Mouse (Mus musculus) layer of hippocampus, adult 8-10 months (tissue): ENCODE data around the gene Akt3. TPM values are rescaled to one million over a fixed set of nuclear protein-coding genes. Genes with fewer than 3 reads are reported as not detected.

Source experiments
- DNase-seq, 2 experiments: peaks; one replicate each; pipeline ENCODE4 v3.0.0; 2022; ENCODE audit warnings: low spot score in 2 of 2
- total RNA-seq, 4 experiments: library from RNA; stranded (reverse); gene quantifications; 2 replicates each; pipeline ENCODE4 v1.2.4; 2022

Akt3 gene
- 100 to 1,000 TPM; 208 to 256 (median 240) TPM for total RNA-seq

- DNase-seq: no peak
Observed at GRCm38 (mm10) chr1:177258034-177258342, at the start of gene Akt3. TSS of gene Akt3 (minus strand) at chr1:177258203.

GRCm38 (mm10) chr1:177307549-177307948, 49.5 kb upstream of the Akt3 start:
- DNase-seq: no peak

GRCm38 (mm10) chr1:177298231-177298630, 40.2 kb upstream of the Akt3 start:
- DNase-seq: peak in 1 of 2 experiments; percentile 60

DNA sequence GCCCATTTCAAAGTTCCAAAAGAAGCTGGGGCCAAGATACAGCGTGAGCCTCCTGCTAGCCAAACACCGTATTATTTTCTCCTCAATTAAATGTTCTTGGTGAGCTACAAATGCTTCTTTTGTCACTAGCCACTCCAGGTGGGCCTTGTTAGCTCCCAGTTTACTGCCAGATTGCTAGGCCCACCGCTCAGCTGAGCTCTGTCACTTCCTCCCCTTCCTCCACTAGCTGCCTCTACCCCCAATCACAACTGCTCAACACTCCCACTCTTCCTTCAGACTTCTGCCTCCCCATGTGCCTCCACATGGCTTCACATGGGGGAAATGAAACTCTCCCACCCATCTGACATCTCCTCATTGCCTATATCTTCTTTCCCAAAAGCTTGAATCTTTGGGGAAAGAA, 28.8 kb upstream of the Akt3 start:
- DNase-seq: peak; percentile 36 to 59

GRCm38 (mm10) chr1:177281925-177282324, 23.9 kb upstream of the Akt3 start:
- DNase-seq: no peak

DNA sequence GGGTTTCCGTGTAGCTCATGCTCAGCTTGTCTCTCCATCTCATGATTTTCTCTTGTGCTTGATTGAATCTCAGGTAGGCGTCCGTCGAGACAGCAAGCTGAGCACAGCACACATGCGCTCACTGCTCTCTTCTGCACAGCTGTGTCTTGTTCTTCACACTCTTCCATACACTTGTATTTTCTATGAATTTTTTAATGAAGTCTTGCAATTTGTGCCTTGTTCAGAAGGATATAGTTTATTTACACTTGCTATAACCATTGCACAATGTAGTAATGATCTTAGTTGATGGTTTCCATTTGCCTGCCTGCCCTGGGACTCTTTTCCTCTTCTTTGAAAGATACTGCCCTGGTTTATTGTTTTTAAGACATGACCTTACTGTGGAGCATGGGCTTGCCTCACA, 19.4 kb upstream of the Akt3 start:
- no peak for DNase-seq

DNA sequence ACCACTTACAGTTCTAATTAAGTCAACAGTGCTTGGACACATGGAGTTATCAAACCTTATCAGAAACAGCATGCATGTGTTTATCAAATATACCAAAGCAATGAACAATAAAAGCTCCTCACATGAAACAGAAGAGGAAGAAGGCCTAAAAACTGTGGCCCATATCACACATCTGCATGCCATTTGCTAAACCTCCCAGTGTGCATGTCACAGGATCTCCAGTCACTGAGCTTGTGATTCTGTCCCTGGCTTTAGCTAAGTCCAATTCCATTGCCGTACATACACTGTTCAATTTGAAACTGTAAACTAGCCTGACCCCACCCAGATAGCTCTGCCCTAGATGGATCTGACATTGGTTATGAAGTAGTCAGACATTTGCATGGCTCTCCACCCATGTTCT, 9.6 kb upstream of the Akt3 start:
- no peak for DNase-seq

DNA sequence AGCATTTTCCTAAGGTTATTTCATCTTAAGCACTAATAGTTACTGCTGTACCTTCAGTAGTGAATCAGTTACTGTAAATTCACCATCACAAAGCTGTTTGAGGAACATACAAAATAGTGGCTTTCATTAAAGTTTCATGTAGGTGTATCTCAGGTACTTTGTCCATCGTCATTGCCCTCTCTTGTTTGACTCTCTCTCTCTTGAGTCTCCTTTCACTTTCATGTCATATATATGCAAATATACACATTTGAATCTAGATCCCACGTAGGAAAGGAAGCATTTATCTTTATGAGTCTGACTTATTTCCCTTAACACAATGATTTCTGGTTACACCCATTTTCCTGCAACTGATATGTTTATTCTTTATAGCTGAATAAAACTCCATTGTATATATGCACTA, 4.9 kb upstream of the Akt3 start:
- no peak for DNase-seq

DNA sequence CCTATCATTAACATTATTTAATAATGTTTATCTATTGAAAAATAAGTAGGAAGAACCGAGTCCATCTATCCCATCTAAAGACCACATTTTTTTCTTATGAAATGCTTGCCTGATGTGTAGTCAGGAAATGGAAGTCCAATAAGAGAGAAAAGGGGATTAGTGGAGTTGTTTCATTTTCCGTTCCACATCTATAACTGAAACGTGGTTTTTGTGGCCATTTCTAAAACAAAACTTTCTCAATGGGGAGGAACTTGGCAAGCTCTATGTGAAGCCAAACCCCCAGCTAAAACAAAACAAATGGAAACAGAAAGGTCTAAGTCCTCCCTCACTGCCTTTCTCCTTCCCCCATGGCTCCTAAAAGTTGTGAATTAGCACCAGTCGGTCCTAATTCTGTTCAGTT, 2.8 kb upstream of the Akt3 start:
- no peak for DNase-seq

GRCm38 (mm10) chr1:177259038-177259600, 1.1 kb upstream of the Akt3 start:
- DNase-seq: no peak

DNA sequence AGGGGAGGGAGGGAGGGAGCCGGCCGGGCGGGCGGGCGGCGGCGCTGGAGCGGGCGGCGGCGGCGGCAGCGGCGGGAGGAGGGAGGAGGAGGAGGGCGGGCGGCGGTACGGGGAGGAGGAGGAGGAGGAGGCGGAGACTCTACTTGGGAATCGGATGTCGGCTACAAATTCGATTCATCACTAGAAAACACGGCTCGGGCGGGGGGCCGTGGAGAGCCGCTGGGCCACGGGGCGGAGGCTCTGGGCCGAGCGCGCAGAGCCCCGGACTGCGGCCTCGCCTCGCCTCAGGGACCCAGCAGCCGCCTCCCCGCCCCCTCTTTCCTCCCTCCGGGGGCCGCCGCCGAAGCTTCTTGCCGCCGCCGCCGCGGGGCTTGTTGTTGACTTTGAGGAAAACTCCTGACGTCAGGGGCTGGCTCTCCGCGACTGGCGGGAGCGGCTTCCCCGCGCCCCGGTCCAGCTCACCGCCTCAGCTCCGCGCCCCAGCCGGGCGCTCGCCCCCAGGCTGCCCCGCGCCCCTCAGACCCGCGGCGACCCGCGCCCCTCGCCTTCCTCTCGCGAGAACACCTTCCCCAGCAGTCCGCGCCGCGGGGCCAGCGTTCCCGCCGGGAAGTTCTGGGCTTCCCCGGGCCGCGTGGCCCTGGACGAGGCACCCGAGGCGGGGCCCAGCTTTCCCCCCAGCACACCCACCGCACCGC, 487 bp upstream of the Akt3 start:
- peak; percentile 57 to 72 for DNase-seq

DNA sequence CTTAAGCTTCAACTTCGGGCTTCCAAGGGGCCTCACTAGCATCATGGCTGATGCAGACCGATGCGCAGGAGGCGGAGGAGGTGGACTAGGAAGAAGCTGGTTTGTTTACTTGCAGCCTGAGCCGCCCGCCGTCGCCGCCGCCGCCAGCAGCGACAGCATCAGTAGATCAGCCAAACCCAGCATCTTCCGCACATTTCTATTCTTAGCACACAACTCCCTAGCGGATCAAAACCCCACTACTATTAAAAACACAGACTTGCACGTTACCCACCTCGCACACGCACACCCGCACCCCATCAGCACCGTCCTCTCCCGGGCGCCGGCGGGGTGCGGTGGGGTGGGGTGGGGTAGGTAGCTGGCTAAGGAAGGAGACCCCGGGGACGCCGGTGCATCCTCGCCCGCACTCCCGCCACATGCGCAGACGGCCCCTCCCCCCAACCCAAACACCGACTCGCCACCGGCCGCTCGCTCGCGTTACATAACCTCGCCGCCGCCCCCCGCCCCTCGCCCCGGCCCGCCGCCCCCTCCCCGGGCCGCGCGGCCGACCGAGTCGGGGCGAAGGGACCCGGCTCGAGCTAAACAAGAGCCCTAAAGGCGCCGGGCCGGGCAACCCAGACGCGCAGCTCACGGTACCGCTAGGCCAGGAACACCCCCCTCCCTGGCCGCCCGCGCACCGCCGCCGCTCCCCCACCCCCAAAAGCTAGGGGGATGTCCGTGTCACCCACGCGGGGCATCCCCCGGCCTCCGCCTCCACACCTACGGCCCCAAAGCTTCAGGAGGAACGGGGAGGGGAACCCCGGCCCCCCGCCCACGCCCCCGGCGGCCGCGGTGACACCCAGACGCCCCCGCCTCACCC, 597 bp downstream of the Akt3 start:
- DNase-seq: peak; percentile 66 to 68

DNA sequence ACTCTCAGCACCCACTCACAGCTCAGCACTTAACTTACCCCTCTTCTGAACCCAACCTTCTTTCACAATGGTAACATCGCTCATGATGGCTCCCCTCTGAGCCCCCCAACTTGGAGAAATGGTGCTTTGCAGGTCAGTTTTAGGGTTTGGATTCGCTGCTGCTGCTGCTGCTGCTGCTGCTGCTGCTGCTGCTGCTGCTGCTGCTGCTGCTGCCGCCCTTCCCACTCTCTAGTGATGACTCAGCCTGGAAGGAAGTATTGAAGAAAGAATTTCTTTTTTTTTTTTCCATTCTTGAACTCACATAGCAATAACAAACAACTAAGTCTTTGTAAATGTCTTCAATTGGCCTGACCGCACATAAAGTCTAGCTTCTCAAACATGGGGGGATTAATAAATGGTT, 9.4 kb downstream of the Akt3 start:
- no peak for DNase-seq

GRCm38 (mm10) chr1:177238368-177238767, 19.6 kb downstream of the Akt3 start:
- no peak for DNase-seq

GRCm38 (mm10) chr1:177236695-177237094, 21.3 kb downstream of the Akt3 start:
- DNase-seq: no peak

GRCm38 (mm10) chr1:177236249-177236648, 21.8 kb downstream of the Akt3 start:
- no peak for DNase-seq

- DNase-seq: no peak
Observed at GRCm38 (mm10) chr1:177234462-177234861, 23.5 kb downstream of the Akt3 start.

GRCm38 (mm10) chr1:177231122-177231521, 26.9 kb downstream of the Akt3 start:
- no peak for DNase-seq

GRCm38 (mm10) chr1:177198978-177199377, 59.0 kb downstream of the Akt3 start:
- DNase-seq: no peak

- DNase-seq: no peak
Observed at GRCm38 (mm10) chr1:177195224-177195623, 62.8 kb downstream of the Akt3 start.

GRCm38 (mm10) chr1:177194324-177194723, 63.7 kb downstream of the Akt3 start:
- DNase-seq: no peak

DNA sequence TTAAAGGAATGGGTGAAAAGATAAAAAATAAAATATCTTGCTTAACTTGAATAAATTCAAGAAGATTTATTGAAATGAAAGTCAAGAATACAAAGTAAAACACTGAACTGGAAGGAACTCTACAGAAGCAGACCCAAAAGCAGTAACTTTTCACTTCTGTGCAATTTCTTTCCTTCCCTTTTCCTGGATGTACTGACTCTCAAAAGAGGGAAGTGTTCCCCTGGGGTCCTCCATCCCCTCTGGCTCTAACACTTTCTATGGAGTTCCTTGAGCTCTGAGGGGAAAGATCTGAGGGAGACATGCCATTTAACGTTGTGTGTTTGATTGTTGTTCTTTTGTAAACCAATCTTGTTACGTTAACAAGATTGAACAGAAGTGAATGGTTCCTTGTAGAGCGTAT, 66.4 kb downstream of the Akt3 start:
- DNase-seq: no peak

- DNase-seq: no peak
Observed at GRCm38 (mm10) chr1:177190358-177190757, 67.6 kb downstream of the Akt3 start.
